Mouse (Mus musculus) ES-Bruce4 (cell line): ENCODE measurements at regions not wholly inside any gene's neighbourhood (a gene's known extent, or its start where the extent isn't known, plus 50 kb on each side); places are given as distances from the start of the nearest gene placed in this dataset.

Experiments
- H3K27ac ChIP-seq: 2 replicates; pipeline ENCODE4 v1.5.1; 2012; ENCODE audit warnings: low read length, inconsistent platforms; ENCODE audit not compliant: insufficient read depth
- H3K27me3 ChIP-seq: 2 replicates; pipeline ENCODE4 v1.6.1; 2012; ENCODE audit warnings: mild to moderate bottlenecking, low read length, inconsistent platforms; ENCODE audit not compliant: control insufficient read depth, poor library complexity, insufficient read depth, severe bottlenecking
- H3K36me3 ChIP-seq: 2 replicates; pipeline ENCODE4 v1.6.1; 2012; ENCODE audit warnings: inconsistent platforms, mild to moderate bottlenecking, low read length, moderate library complexity; ENCODE audit not compliant: control insufficient read depth, poor library complexity, insufficient read depth, severe bottlenecking
- H3K4me1 ChIP-seq: one replicate; pipeline ENCODE4 v1.8.1; 2011; ENCODE audit warnings: low read length; ENCODE audit not compliant: control insufficient read depth, insufficient read depth
- H3K4me3 ChIP-seq: 2 replicates; pipeline ENCODE4 v1.5.1; 2011; ENCODE audit warnings: low read depth, mild to moderate bottlenecking, low read length
- H3K9ac ChIP-seq: 2 replicates; pipeline ENCODE4 v1.6.1; 2012; ENCODE audit warnings: low read depth, mild to moderate bottlenecking, inconsistent platforms; ENCODE audit not compliant: poor library complexity, severe bottlenecking
- H3K9me3 ChIP-seq: replicated peaks from 2 replicates; pipeline ENCODE4 v1.6.1; 2012; ENCODE audit warnings: mild to moderate bottlenecking, low read length, inconsistent platforms; ENCODE audit not compliant: control insufficient read depth, poor library complexity, insufficient read depth, severe bottlenecking
- CTCF ChIP-seq: IDR thresholded peaks from one replicate; pipeline ENCODE4 v1.8.1; 2011; ENCODE audit warnings: low read depth, low read length
- EP300 ChIP-seq: IDR thresholded peaks from 2 replicates; pipeline ENCODE4 v1.6.1; 2011; ENCODE audit warnings: low read depth, low read length; ENCODE audit not compliant: insufficient read depth
- POLR2A ChIP-seq: IDR thresholded peaks from one replicate; pipeline ENCODE4 v1.8.1; 2011; ENCODE audit warnings: low read length; ENCODE audit not compliant: insufficient read depth

DNA sequence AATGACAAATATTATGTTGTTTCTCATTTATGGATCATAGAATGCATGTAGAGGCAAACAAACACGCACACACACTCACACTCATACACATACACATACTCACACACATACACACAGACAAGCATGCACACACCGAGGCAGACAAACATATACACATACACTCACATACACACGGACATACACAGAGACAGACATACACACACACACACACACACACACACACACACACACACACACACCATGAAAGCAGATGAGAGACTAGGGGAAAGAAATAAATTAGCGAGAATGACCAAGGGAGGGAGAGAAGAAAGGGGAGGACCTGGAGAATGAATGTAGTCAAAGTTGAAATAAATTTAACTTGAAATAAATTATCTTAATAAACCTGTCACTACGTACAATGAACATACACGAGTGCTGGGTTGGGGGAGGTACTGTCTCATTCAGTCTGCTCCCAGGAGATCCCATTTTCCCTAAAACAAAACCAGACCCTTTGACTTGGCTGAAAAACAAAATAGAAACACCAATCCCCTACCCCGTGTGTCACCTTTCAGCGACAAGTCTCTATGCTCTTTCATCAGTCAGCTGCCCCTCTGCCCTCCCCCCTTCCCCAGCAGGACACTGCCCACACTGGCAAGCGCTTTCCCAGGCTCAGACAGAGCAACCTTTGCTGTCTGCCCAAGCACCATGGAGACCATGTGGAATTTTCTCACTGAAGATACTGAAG lies 167.7 kb downstream of the Qdpr start:
- H3K27ac ChIP-seq, result no peak overlapping the region
- H3K4me1 ChIP-seq, result no peaks in the 10 kb centered on the region
- H3K9ac ChIP-seq, result no peak overlapping the region
- no peaks in the 10 kb centered on the region for H3K9me3 ChIP-seq
- TF ChIP-seq POLR2A, result no peak
- H3K36me3 ChIP-seq, result no peaks in the 10 kb centered on the region
- no peaks in the 10 kb centered on the region; the same call in 1 of the 2 replicates for H3K27me3 ChIP-seq
- no peak overlapping the region for H3K4me3 ChIP-seq

DNA sequence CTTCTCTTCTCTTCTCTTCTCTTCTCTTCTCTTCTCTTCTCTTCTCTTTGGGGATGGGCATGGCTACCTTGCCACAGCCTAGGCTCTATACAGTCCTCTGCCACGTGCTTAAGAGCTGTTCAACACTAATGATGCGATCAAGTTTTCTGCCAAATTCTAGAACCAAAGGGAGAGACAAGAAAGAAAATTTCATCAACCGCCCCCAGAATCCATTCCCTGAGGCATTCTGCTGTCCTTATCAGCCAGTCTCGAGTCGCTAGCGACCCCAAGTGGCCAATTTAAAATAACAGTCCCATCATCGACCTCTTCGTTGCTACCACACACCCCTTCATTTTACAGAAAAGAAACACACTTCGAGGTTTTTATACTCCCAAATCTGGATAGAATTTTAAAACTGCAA lies 171.5 kb downstream of the Qdpr start:
- no peaks in the 10 kb centered on the region for H3K9me3 ChIP-seq
- TF ChIP-seq CTCF, result peak; percentile 53
- TF ChIP-seq POLR2A, result no peak
- no peak for TF ChIP-seq EP300

DNA sequence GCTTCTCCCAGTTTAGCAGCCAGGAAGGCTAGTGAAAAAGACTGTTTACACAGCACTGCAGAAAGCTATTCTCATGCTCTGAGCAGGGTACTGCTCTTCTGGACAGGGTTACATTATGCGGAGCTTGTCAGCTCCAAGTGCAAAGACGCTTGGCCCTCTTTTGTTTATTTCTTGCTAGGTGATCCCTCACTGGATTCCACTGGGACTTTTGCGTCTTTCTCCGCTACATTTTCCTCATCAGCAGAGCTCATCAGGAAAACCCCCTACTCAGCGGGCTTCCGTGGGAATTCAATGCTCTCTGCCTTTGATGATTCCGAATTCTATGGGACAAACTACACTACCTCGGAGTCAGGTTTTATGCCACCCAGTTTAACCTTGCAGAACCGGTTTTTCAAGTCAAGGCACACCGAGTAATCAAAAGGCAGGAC lies 172.0 kb downstream of the Qdpr start:
- H3K27ac ChIP-seq, result no peak overlapping the region
- H3K9me3 ChIP-seq, result no peaks in the 10 kb centered on the region
- no peaks in the 10 kb centered on the region; the same call in 1 of the 2 replicates for H3K27me3 ChIP-seq
- H3K9ac ChIP-seq, result no peak overlapping the region
- no peaks in the 10 kb centered on the region for H3K4me1 ChIP-seq
- TF ChIP-seq EP300 (no peak), POLR2A (no peak), CTCF (no peak)
- H3K36me3 ChIP-seq, result no peaks in the 10 kb centered on the region
- H3K4me3 ChIP-seq, result 0 out of 2 replicates have a peak overlapping the region, but pooled peaks have one; percentile 1

More for the DNA sequence above, 171.5 kb downstream of the Qdpr start:
- Histone ChIP-seq H3K9ac (no peak overlapping the region), H3K4me3 (peak overlapping the region; percentile 61), H3K4me1 (no peaks in the 10 kb centered on the region), H3K36me3 (no peaks in the 10 kb centered on the region), H3K27me3 (no peaks in the 10 kb centered on the region; the same call in 1 of the 2 replicates), H3K27ac (no peak overlapping the region)

DNA sequence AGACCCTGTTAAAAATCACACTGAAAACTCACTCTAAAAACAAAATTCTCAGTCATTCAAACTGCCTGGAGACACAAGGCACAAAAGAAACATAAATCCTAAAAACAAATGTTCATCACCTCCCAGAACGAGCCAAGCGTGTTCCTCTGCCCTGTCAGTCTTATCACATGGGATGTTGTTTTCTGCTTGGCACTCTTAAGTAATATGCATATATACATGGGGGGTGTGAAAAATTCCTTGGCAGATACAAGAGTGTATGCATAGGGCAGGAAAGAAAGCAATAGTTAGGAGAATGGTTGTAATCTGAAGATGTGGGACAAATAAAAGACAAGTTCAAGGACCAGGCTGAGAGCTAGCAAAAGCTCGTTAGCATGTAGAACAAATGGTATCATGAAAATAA lies 179.4 kb downstream of the Qdpr start:
- H3K4me1 ChIP-seq, result no peaks in the 10 kb centered on the region
- H3K4me3 ChIP-seq, result no peak overlapping the region
- no peaks in the 10 kb centered on the region for H3K36me3 ChIP-seq
- H3K27me3 ChIP-seq, result no peaks in the 10 kb centered on the region
- TF ChIP-seq CTCF, result no peak
- TF ChIP-seq POLR2A, result no peak
- TF ChIP-seq EP300, result no peak
- no peak overlapping the region for H3K9ac ChIP-seq
- H3K27ac ChIP-seq, result no peak overlapping the region
- H3K9me3 ChIP-seq, result no peaks in the 10 kb centered on the region

DNA sequence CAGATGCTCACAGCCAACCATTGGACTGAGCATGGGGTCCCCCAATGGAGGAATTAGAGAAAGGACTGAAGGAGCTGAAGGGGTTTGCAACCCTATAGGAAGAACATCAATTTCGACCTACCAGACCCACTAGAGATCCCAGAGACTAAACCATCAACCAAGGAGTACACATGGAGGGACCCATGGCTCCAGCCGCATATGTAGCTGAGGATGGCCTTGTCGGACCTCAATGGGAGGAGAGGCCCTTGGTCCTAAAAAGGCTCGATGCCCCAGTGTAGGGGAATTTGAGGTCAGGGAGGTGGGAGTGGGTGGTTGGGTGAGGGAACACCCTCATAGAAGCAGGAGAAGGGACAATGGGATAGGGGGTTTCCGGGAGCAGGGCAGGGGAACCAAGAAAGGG lies 180.6 kb downstream of the Qdpr start:
- H3K4me1 ChIP-seq, result no peaks in the 10 kb centered on the region
- no peak for TF ChIP-seq EP300
- TF ChIP-seq CTCF, result no peak
- TF ChIP-seq POLR2A, result no peak
- no peak overlapping the region for H3K4me3 ChIP-seq
- no peaks in the 10 kb centered on the region for H3K27me3 ChIP-seq
- H3K36me3 ChIP-seq, result no peaks in the 10 kb centered on the region
- no peaks in the 10 kb centered on the region for H3K9me3 ChIP-seq
- no peak overlapping the region for H3K27ac ChIP-seq
- no peak overlapping the region for H3K9ac ChIP-seq

DNA sequence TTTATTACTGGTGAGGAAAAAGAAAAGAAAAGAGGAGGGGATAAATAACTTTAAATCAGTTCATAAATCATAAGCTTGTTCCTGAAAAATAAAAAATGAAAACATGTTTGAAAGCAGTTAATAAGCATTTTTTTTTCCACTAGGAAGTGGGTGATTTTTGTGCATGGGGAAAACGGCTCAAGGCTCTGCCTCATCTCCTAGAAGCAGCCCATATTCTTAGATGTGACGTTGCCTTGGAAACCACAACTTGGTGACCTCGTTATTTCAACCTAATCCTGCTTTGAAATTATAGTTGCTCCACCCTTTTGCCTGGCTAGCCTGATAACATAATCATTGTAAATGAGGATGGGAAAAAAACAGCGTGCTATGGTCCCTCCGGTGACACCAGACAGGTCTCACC lies 183.1 kb downstream of the Qdpr start:
- no peak overlapping the region for H3K27ac ChIP-seq
- no peak overlapping the region for H3K9ac ChIP-seq
- no peaks in the 10 kb centered on the region for H3K36me3 ChIP-seq
- no peak overlapping the region for H3K4me3 ChIP-seq
- no peaks in the 10 kb centered on the region for H3K4me1 ChIP-seq
- TF ChIP-seq CTCF (no peak), EP300 (no peak)
- no peaks in the 10 kb centered on the region for H3K27me3 ChIP-seq
- no peaks in the 10 kb centered on the region for H3K9me3 ChIP-seq
